Mouse (Mus musculus) hindbrain, embryonic 11.5 days (tissue): ENCODE data around the gene Gm8369. TPM values are rescaled to one million over a fixed set of nuclear protein-coding genes. Genes with fewer than 3 reads are reported as not detected.
"Not testable (repeated sequence)": the region's sequence is repeated elsewhere in the genome, so short reads cannot be mapped to it uniquely, and the experiment has no call there.

Experiments
- ATAC-seq: fragments of 200-750 bp; cut with Nextera tagmentation; 2 replicates; pipeline ENCODE4 v1.8.0; 2017; ENCODE audit warnings: mild to moderate bottlenecking, moderate TSS enrichment, moderate library complexity; ENCODE audit not compliant: low FRiP score
- DNase-seq: peaks from one replicate; pipeline ENCODE4 v3.0.0-alpha.2; 2015; ENCODE audit warnings: low spot score
- H3K27ac ChIP-seq: fragments of 300-500 bp; sonication (generic); 2 replicates; pipeline ENCODE4 v1.5.1; 2014; ENCODE audit warnings: mild to moderate bottlenecking, low read depth, low read length
- H3K27me3 ChIP-seq: fragments of 300-500 bp; sonication (generic); 2 replicates; pipeline ENCODE4 v1.6.1; 2014; ENCODE audit warnings: mild to moderate bottlenecking, low read length, moderate library complexity, mixed read lengths; ENCODE audit not compliant: control insufficient read depth, insufficient read depth
- H3K36me3 ChIP-seq: fragments of 300-500 bp; sonication (generic); 2 replicates; pipeline ENCODE4 v1.6.1; 2014; ENCODE audit warnings: mild to moderate bottlenecking, low read length, moderate library complexity, mixed read lengths; ENCODE audit not compliant: control insufficient read depth, insufficient read depth
- H3K4me1 ChIP-seq: fragments of 300-500 bp; sonication (generic); replicated peaks from 2 replicates; pipeline ENCODE4 v1.6.1; 2014; ENCODE audit warnings: low read length, mixed read lengths; ENCODE audit not compliant: control insufficient read depth, insufficient read depth
- H3K4me2 ChIP-seq: fragments of 300-500 bp; sonication (generic); replicated peaks from 2 replicates; pipeline ENCODE4 v1.6.1; 2014; ENCODE audit warnings: mild to moderate bottlenecking, low read depth, low read length
- H3K4me3 ChIP-seq: fragments of 300-500 bp; sonication (generic); 2 replicates; pipeline ENCODE4 v1.5.1; 2014; ENCODE audit warnings: low read depth, low read length
- H3K9ac ChIP-seq: fragments of 300-500 bp; sonication (generic); 2 replicates; pipeline ENCODE4 v1.6.1; 2014; ENCODE audit warnings: low read depth, low read length
- H3K9me3 ChIP-seq: fragments of 300-500 bp; sonication (generic); 2 replicates; pipeline ENCODE4 v1.6.1; 2016; ENCODE audit warnings: low read length; ENCODE audit not compliant: control insufficient read depth
- WGBS: fragments of 180-500 bp; shearing (Covaris S2); extraction: QIAGEN DNeasy Blood & Tissue Kit; methylation state at CpG from one replicate; pipeline ENCODE4 v1.1.7; 2014; 5-methylcytosine and 5-hydroxymethylcytosine counted together
- polyA plus RNA-seq: library from polyadenylated mRNA; unstranded; fragments of >200 nt; fragmentation: Nextera tagmentation; extraction: Ambion mirVana; gene quantifications from 2 replicates; pipeline ENCODE4 v1.2.1, GENCODE M21; 2014

Gm8369 gene
- polyA plus RNA-seq, 1 experiment from 2014 or later, result not detected

DNA sequence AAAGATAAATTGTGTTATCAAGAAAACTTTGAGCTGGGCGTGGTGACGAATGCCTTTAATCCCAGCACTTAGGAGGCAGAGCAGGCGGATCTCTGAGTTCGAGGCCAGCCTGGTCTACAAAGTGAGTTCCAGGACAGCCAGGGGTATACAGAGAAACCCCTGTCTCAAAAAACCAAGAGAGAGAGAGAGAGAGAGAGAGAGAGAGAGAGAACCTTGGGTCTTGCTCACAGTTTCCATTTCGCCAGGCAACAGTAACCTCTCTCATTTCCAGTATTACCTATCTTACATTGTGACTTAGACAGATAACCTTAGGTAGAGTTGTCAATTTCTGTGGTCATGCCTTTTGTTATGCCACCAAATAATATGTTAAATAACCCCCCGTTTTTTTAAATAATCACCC is 10.6 kb downstream of the Gm8369 start:
- no peak overlapping the region for H3K4me2 ChIP-seq
- no peaks in the 10 kb centered on the region for H3K27me3 ChIP-seq
- no peak for DNase-seq
- no peak overlapping the region for H3K27ac ChIP-seq
- H3K9me3 ChIP-seq, result no peaks in the 10 kb centered on the region
- ATAC-seq, result no peak
- H3K36me3 ChIP-seq, result no peaks in the 10 kb centered on the region
- H3K4me1 ChIP-seq, result no peaks in the 10 kb centered on the region
- no peak overlapping the region for H3K9ac ChIP-seq
- 84% methylated on average over 6 of the region's 6 CpGs for WGBS
- no peak overlapping the region for H3K4me3 ChIP-seq

DNA sequence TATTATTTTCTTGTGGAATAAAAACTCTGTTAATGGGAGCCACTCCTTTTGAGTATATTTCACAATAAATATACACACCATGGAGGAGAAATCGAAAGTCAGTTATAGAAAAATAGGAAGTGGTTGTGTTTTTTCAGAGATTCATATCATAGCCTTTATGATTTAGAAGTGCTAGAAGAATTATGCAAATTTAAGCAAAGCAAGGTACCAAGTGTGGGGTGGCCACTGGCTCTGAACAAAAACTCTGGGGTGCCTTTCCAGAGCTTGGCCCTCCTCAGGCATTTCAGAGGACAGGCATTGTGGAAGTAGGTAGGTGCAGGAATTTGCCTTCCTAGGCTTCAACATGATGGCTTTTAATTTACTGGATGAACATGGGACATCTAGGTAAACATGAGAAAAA is 11.6 kb downstream of the Gm8369 start:
- not testable (repeated sequence) for DNase-seq, ATAC-seq, H3K4me2 ChIP-seq, H3K36me3 ChIP-seq, H3K9ac ChIP-seq, H3K4me1 ChIP-seq, H3K4me3 ChIP-seq, H3K27me3 ChIP-seq, H3K9me3 ChIP-seq, H3K27ac ChIP-seq
- 90% methylated on average over 1 of the region's 1 CpGs for WGBS

DNA sequence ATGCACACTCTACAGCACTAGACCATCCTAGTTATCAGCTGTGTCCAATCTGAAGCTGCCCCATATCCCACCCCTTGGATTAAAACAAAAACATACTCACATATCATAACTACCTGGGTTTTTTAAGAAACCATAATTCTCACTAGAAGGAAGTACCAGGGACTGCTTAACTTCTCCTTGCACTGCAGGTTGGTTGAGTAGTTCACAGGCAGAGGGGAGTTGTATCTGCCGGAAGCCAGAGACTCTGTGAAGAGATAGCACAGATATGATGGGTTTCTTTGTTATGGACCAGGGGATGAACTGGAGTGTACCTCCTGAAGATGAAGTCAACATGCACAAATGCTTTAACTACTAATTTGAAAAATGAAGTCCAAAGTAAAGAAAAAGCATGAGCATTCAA is 15.1 kb downstream of the Gm8369 start:
- Histone ChIP-seq H3K9ac (no peak overlapping the region), H3K4me3 (no peak overlapping the region), H3K4me2 (no peak overlapping the region), H3K27me3 (no peaks in the 10 kb centered on the region), H3K4me1 (no peaks in the 10 kb centered on the region), H3K36me3 (no peaks in the 10 kb centered on the region), H3K27ac (no peak overlapping the region), H3K9me3 (no peaks in the 10 kb centered on the region)
- ATAC-seq, result no peak
- DNase-seq, result no peak
- 88% methylated on average over 1 of the region's 1 CpGs for WGBS

DNA sequence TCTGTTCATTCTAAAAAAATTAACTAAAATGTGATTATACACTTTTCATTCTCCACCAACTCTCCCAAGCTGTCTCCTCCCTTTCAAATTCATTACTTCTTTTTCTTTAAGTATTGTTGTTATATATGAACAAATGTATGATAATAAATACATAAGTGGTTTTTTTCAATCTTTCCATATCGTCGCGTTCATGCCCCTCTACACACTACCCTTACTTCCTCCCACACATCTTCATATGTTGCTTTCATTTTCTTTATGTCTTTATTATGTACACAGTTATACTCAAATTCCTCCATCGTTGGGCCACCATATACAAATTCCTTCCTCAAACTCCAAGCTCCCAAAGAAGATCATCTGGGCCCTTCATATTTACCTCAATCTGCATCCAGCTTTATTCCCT is 15.6 kb downstream of the Gm8369 start:
- Histone ChIP-seq H3K27me3 (no peaks in the 10 kb centered on the region), H3K9ac (no peak overlapping the region), H3K36me3 (no peaks in the 10 kb centered on the region), H3K4me2 (no peak overlapping the region), H3K9me3 (no peaks in the 10 kb centered on the region), H3K4me1 (no peaks in the 10 kb centered on the region), H3K4me3 (no peak overlapping the region), H3K27ac (no peak overlapping the region)
- no peak for ATAC-seq
- WGBS, result 93% methylated on average over 4 of the region's 4 CpGs
- no peak for DNase-seq

DNA sequence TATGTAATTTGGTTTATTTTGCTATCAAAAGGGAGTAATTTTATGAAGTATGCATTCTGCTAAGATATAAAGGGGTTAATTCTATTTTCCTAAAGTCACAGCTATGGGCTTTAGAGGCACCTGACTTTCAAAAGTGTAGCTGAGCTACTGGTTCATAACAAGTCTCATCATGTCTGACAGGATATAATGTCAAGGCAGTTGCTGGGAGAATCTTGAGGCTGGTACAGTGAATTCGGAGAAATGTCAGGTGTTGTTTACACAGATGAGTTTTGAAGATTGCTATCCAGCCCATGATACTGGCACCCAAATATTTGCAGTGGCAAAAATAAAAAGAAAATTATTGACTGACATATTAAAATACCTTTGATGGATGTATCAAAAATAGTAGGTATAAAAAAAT is 19.1 kb downstream of the Gm8369 start:
- Histone ChIP-seq H3K4me3 (no peak overlapping the region), H3K27ac (no peak overlapping the region), H3K4me2 (no peak overlapping the region), H3K36me3 (no peaks in the 10 kb centered on the region), H3K9me3 (no peaks in the 10 kb centered on the region), H3K9ac (no peak overlapping the region), H3K4me1 (no peaks in the 10 kb centered on the region), H3K27me3 (no peaks in the 10 kb centered on the region)
- no peak for DNase-seq
- 88% methylated on average over 1 of the region's 1 CpGs for WGBS
- ATAC-seq, result no peak

DNA sequence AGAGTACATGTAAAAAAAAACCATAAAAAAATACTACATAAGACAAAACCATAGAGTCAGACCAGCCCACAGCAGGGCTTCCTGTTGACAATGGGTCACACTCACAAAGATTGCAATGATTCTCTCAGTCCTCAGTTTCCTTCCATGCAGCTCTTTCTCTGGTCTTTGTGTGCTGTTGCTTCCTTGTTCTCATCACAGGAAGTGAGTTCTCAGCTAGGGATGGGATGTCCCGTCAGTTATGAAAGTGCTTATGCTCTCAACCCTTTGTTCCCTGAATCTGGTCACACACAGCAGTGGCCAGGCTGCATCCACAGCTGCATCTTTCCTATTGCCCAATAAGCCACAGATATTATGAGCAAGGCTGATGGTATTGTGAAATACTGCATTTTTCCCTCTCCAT is 27.7 kb downstream of the Gm8369 start:
- WGBS, result 74% methylated on average over 1 of the region's 1 CpGs
- H3K36me3 ChIP-seq, result no peaks in the 10 kb centered on the region
- no peak overlapping the region for H3K4me2 ChIP-seq
- H3K9me3 ChIP-seq, result no peaks in the 10 kb centered on the region
- H3K27me3 ChIP-seq, result no peaks in the 10 kb centered on the region
- no peak overlapping the region for H3K27ac ChIP-seq
- ATAC-seq (no peak), DNase-seq (no peak)
- no peaks in the 10 kb centered on the region for H3K4me1 ChIP-seq
- H3K9ac ChIP-seq, result no peak overlapping the region
- no peak overlapping the region for H3K4me3 ChIP-seq

DNA sequence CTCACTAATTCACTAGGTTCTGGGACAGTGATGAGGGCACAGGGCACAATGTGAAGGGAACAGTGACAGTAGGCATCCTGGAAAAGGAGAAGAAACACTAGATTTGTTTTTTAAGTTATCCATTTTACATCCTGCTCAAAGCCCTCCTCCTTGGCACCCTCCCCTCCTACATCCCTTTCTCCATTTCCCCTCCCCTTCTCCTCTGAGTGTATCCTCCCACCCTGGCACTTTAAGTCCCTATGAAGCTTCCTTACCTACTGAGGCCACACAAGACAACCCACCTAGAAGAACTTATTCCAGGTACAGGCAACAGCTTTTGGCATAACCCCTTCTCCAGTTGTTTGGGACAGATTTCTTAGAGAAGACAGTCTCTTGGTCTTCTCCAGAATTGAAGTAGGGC is 30.5 kb downstream of the Gm8369 start, which contains the start of gene Ms4a6b:
TSS of gene Ms4a6b (plus strand) at position 267 of the 400 bp plus-strand sequence.
- H3K4me3 ChIP-seq, result no peak within 1 kb of the TSS
- H3K9ac ChIP-seq, result no peak within 1 kb of the TSS
- no peak within 1 kb of the TSS for H3K4me2 ChIP-seq
- no peak for ATAC-seq
- H3K27ac ChIP-seq, result no peak within 1 kb of the TSS
- H3K36me3 ChIP-seq, result no peaks in the 10 kb centered on the region
- H3K4me1 ChIP-seq, result no peaks in the 10 kb centered on the region
- DNase-seq, result no peak
- no peaks in the 10 kb centered on the region for H3K9me3 ChIP-seq
- no peaks in the 10 kb centered on the region for H3K27me3 ChIP-seq

DNA sequence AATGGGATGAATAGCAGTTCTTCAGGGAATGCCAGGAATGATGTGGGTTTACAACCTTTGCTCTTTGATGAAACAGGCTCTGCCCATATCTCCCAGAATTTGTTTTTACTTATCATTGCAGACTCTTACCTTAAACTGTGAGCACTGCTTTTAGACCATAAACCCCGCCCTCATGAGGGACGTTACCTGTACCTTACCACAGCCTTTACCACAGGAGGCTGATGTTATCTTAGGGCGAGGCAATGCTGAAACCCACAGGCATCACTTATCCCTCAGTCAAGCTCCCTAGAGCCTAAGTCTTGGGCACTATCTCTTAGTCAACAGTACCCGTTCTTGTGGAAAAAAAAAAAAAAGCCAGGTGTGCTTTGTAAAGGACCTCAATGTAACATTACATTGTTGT is 31.1 kb downstream of the Gm8369 start:
- H3K9ac ChIP-seq, result no peak overlapping the region
- H3K27ac ChIP-seq, result no peak overlapping the region
- DNase-seq (no peak), ATAC-seq (no peak)
- H3K36me3 ChIP-seq, result no peaks in the 10 kb centered on the region
- no peak overlapping the region for H3K4me2 ChIP-seq
- no peaks in the 10 kb centered on the region for H3K9me3 ChIP-seq
- no peak overlapping the region for H3K4me3 ChIP-seq
- H3K4me1 ChIP-seq, result no peaks in the 10 kb centered on the region
- 75% methylated on average over 4 of the region's 4 CpGs for WGBS
- no peaks in the 10 kb centered on the region for H3K27me3 ChIP-seq

DNA sequence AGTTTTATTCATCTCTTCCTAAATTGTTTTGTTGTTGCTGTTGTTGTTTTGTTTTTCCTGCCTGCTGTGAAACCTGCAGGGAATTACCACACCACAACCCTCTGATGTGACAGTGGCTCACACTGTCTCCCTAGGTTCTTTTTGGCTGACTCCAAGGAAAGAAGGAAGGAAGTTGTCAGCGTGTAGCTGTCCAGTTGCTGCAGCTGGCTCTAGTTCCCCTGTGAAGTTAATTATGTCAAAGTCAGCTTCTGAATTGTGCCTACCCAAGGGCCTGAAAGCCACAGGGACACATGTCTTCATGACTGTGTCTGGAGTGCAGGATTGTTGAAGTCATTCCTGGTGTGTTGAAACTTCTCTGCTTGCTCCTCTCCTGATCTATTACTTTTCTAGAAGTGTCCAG is 31.6 kb downstream of the Gm8369 start:
- not testable (repeated sequence) for DNase-seq, H3K4me1 ChIP-seq, ATAC-seq, H3K9ac ChIP-seq, H3K4me3 ChIP-seq, H3K36me3 ChIP-seq, H3K27ac ChIP-seq, H3K9me3 ChIP-seq, H3K27me3 ChIP-seq, H3K4me2 ChIP-seq
- WGBS, result 54% methylated on average over 1 of the region's 1 CpGs
